In genomic region chr1:167448598-167448997, GRCm38 (mm10) we compare ENCODE assay signal across 22 mouse cellular contexts. TPM values are rescaled to one million over a fixed set of nuclear protein-coding genes. Genes with fewer than 3 reads are reported as not detected.
DNase-seq lines count a peak whose midpoint lies in the region; ATAC-seq and TF ChIP-seq lines count a peak whose summit lies in the region.
"Had no signal": no experiment of that assay in that cellular context is flagged by ENCODE, and none has a peak within 500 bp of the region (broad histone marks: within the 10 kb centered on the region; RNA-seq: fewer than 3 reads in every experiment).

No protein-coding gene starts in this region.

- H3K9me3 ChIP-seq in forebrain, embryonic 16.5 days (ENCODE audit: control insufficient read depth, low read length), result no peaks in the 10 kb centered on the region
- no peaks in the 10 kb centered on the region for H3K9me3 ChIP-seq in heart, embryonic 10.5 days
- H3K9me3 ChIP-seq: embryonic facial prominence, embryonic 10.5 days; heart, embryonic 15.5 days; hindbrain, embryonic 15.5 days; limb, embryonic 13.5 days had no signal

- H3K4me3 ChIP-seq in left cerebral cortex, adult 2 months, result no peak overlapping the region
- no peak overlapping the region for H3K4me3 ChIP-seq in forebrain, embryonic 16.5 days (replicated peaks; ENCODE audit: low read length)
- H3K4me3 ChIP-seq in gastrocnemius, adult 2 months, result no peak overlapping the region
- no peak overlapping the region for H3K4me3 ChIP-seq in heart, embryonic 10.5 days
- H3K4me3 ChIP-seq: embryonic facial prominence, embryonic 10.5 days; erythroblast, embryonic 14.5 days; heart, embryonic 15.5 days; hindbrain, embryonic 15.5 days; limb, embryonic 13.5 days; myocyte had no signal

- no peak overlapping the region for H3K9ac ChIP-seq in forebrain, embryonic 16.5 days (replicated peaks; ENCODE audit: low read depth, low read length)
- H3K9ac ChIP-seq: heart, embryonic 15.5 days; hindbrain, embryonic 15.5 days; limb, embryonic 13.5 days; liver, embryonic 14.5 days had no signal

- no peak overlapping the region for H3K27ac ChIP-seq in left cerebral cortex, adult 2 months
- H3K27ac ChIP-seq in forebrain, embryonic 16.5 days (ENCODE audit: low read length), result peak overlapping the region; percentile 73
- H3K27ac ChIP-seq in gastrocnemius, adult 2 months, result no peak overlapping the region
- no peak overlapping the region for H3K27ac ChIP-seq in heart, embryonic 10.5 days
- H3K27ac ChIP-seq: embryonic facial prominence, embryonic 10.5 days; heart, embryonic 15.5 days; hindbrain, embryonic 15.5 days; limb, embryonic 13.5 days; liver, embryonic 14.5 days had no signal

- intact Hi-C loops in left cerebral cortex, adult 2 months (cut with DNase I), result no loop called here
- intact Hi-C loops in gastrocnemius, adult 2 months (cut with DNase I), result no loop called here

- H3K27me3 ChIP-seq in forebrain, embryonic 16.5 days (replicated peaks; ENCODE audit: control insufficient read depth, insufficient read depth, low read length), result no peaks in the 10 kb centered on the region
- H3K27me3 ChIP-seq in heart, embryonic 10.5 days (ENCODE audit: insufficient read depth, poor library complexity, severe bottlenecking), result peaks cover 9% of the 10 kb centered on the region; the same call in 1 of the 2 replicates
- H3K27me3 ChIP-seq: heart, embryonic 15.5 days; hindbrain, embryonic 15.5 days had no signal

- no peaks in the 10 kb centered on the region for H3K36me3 ChIP-seq in forebrain, embryonic 16.5 days (ENCODE audit: control insufficient read depth, insufficient read depth)
- H3K36me3 ChIP-seq in heart, embryonic 10.5 days, result no peaks in the 10 kb centered on the region
- H3K36me3 ChIP-seq: embryonic facial prominence, embryonic 10.5 days; heart, embryonic 15.5 days; hindbrain, embryonic 15.5 days; limb, embryonic 13.5 days had no signal

- ATAC-seq in forebrain, embryonic 16.5 days, result peak; percentile 94

- peak; percentile 16 for DNase-seq in left cerebral cortex, adult 11 months (ENCODE audit: low spot score)
- no peak for DNase-seq in left cerebral cortex, adult 2 months (ENCODE audit: extremely low spot score in 1 of 2, low spot score in 2 of 2)
- peak; percentile 74 for DNase-seq in ZHBTc4 (ENCODE audit: low read depth, low spot score)
- DNase-seq in retina, embryonic 14.5 days (ENCODE audit: low spot score), result peak; percentile 21
- DNase-seq in gastrocnemius, adult 2 months, result no peak
- DNase-seq in heart, embryonic 10.5 days (ENCODE audit: low spot score), result no peak
- DNase-seq in heart, adult 9 months (ENCODE audit: low spot score in 2 of 2), result no peak
- DNase-seq: adrenal gland, postnatal 36 days; kidney, adult 11 months; kidney, postnatal 10 days; right cerebral cortex, postnatal 14 days had no signal

- peaks cover 6% of the 10 kb centered on the region; the same call in 1 of the 2 replicates for H3K4me1 ChIP-seq in forebrain, embryonic 16.5 days (replicated peaks; ENCODE audit: control insufficient read depth, insufficient read depth, low read length)
- 0 out of 2 replicates have a peak, but pooled peaks cover 4% of the 10 kb centered on the region for H3K4me1 ChIP-seq in heart, embryonic 10.5 days
- H3K4me1 ChIP-seq: heart, embryonic 15.5 days; limb, embryonic 13.5 days had no signal

- no peak for TF ChIP-seq CTCF in left cerebral cortex, adult 2 months (IDR thresholded peaks at IDR 0.05)
- TF ChIP-seq CTCF in gastrocnemius, adult 2 months (IDR thresholded peaks at IDR 0.05), result no peak

- 27% methylated on average over 7 of the region's 7 CpGs for WGBS in forebrain, embryonic 16.5 days
- WGBS in heart, embryonic 10.5 days, result 44% methylated on average over 7 of the region's 7 CpGs

- no peak overlapping the region for H3K4me2 ChIP-seq in forebrain, embryonic 16.5 days (ENCODE audit: low read length)
- H3K4me2 ChIP-seq: heart, embryonic 15.5 days; hindbrain, embryonic 15.5 days; limb, embryonic 13.5 days had no signal

RNA-seq across cellular contexts. Expression of gene Lrrc52, which starts 18.0 kb away (rescaled TPM):
- not detected for total RNA-seq in left cerebral cortex, adult 2 months (2021)
- polyA plus RNA-seq in forebrain, embryonic 16.5 days (2015; fragmentation: Nextera tagmentation; extraction: Ambion mirVana), result not detected in 2 replicates
- total RNA-seq in gastrocnemius, adult 2 months (2021), result 10 to 100 TPM in 1 of 2 experiments, 1 to 10 TPM in 1; 6.5 to 13.1 TPM
- 0.19 TPM in 1 of 2 replicates, not detected in the other for polyA plus RNA-seq in heart, embryonic 10.5 days (2016; fragmentation: Nextera tagmentation; extraction: Ambion mirVana)
- total RNA-seq: left cerebral cortex, postnatal 10 days; megakaryocyte, adult 5-6 weeks had no signal
- polyA plus RNA-seq: embryonic facial prominence, embryonic 10.5 days; erythroblast, embryonic 14.5 days; hindbrain, embryonic 15.5 days; midbrain, embryonic 14.5 days; myocyte had no signal

RNA-seq across cellular contexts. Expression of gene Mgst3, which starts 55.0 kb away (rescaled TPM):
- 10 to 100 TPM; 93.9 to 94.5 TPM for total RNA-seq in left cerebral cortex, adult 2 months (2021)
- polyA plus RNA-seq in forebrain, embryonic 16.5 days (2015; fragmentation: Nextera tagmentation; extraction: Ambion mirVana), result 93.1 and 109 TPM in 2 replicates
- 100 to 1,000 TPM; 147 to 151 TPM for total RNA-seq in gastrocnemius, adult 2 months (2021)
- 111 and 149 TPM in 2 replicates for polyA plus RNA-seq in heart, embryonic 10.5 days (2016; fragmentation: Nextera tagmentation; extraction: Ambion mirVana)

Comparison
In these comparisons a context has a peak if more than half of its experiments do, and no peak if none do; other contexts are left out.
1. DNase-seq: peak in left cerebral cortex, adult 11 months (single experiment), ZHBTc4 (single experiment) and retina, embryonic 14.5 days (single experiment); none in left cerebral cortex, adult 2 months (0 of 2), gastrocnemius, adult 2 months (single experiment), heart, embryonic 10.5 days (single experiment) and heart, adult 9 months (0 of 2).
2. RNA of gene Lrrc52, which starts 18.0 kb away (total RNA-seq): 6.5 to 13.1 TPM in gastrocnemius, adult 2 months; not detected in left cerebral cortex, adult 2 months; every median in the first group is over 4 times any median in the second.